Mouse (Mus musculus) adrenal gland, postnatal 25 days (tissue): ENCODE measurements at regions not wholly inside any gene's neighbourhood (a gene's known extent, or its start where the extent isn't known, plus 50 kb on each side); places are given as distances from the start of the nearest gene placed in this dataset.

Experiments used
- DNase-seq: peaks from one replicate; pipeline ENCODE4 v3.0.0; 2021; ENCODE audit warnings: mixed read lengths

DNA sequence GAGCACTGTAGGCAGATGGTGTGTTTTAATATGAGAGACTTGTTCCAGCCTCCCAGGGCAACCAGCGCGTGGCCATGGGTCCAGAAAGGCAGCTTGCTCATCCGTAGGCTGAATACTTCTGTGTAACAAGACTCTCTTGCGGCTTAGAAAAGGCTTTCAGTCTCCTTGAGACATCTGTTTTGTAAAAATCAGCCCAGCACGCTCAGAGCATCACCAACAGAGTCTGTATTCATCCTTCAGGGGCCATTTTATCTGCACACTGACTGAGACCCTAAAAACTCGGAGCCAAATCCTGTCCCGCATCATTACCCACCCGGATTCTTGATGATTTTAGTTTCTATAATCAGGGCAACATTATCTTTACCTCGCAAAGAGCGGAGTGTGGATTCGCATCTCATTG, 396.4 kb upstream of the Klf4 start:
- no peak for DNase-seq

DNA sequence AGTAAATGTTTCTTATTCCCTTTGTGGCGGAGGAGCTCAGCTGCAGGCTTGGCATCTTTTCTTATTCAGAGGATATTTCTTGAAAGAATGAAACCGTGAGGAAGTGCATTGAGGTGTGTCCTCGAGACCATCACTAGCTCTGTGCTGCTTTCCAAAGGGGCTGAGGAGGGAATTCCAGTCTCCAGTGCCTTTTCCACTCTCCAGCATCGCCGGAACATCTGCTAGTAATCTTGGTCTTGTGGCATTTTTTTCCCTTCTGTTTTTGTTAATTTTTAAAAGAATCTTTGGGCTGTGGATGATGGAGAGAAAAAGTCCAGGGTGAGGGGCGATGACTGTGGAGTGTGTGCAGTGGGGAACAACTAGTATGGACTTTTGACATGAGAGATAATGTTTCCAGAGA, 395.9 kb upstream of the Klf4 start:
- no peak for DNase-seq

DNA sequence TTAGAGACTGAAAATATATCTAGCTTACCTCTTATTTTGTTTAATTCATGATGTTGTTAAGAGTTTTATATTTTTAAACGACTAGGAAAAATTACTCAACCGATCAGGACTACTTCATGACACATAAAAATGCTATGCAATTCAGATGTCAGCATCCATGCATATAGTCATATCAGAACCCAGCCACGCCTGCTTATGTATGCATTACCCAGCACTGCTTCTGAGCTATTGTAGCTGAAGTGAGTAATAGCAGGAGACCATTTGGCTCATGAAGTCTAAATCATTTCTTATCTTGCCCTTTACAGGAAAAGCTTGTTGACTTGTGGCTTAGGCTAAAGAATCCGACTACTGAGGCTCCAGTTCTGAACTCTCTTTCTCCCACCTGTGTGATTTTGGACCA, 395.1 kb upstream of the Klf4 start:
- DNase-seq, result no peak

DNA sequence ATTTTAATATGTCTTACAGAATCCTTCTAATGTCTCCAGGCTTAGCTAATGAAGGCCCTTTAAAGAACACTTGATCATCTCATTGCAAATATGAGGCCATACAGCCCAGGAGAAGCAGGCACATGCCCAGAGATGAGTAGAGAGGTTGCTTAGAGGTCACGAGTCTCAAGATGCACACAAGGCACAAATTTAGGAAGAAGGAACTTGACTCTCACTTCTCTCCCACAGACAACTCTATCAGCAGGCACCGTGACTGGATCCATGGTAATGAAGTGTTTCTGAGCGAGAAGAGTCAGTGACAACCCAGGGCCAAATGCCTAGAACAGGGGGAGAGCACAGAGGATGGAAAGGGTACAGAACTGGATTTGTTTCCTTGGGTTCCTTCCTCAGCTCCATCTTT, 392.7 kb upstream of the Klf4 start:
- no peak for DNase-seq

DNA sequence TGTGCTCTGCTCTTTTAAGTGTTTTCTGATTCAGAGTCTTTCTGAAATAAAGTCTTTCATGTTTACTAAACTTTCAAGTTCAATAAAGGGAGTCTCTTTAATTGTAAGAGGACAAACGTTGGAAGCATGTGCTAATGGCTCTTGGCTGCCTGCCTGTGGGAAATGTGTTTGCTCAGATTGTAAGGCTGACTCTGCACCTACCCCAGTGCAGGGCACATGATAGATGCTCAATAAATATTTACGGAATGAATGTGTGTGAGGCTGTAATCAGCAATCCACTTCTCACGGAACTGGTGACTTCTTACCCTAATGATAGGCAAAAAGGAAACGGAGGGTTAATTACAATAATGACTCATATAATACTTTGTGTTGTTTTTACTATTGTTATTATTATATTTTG, 389.0 kb upstream of the Klf4 start:
- no peak for DNase-seq

DNA sequence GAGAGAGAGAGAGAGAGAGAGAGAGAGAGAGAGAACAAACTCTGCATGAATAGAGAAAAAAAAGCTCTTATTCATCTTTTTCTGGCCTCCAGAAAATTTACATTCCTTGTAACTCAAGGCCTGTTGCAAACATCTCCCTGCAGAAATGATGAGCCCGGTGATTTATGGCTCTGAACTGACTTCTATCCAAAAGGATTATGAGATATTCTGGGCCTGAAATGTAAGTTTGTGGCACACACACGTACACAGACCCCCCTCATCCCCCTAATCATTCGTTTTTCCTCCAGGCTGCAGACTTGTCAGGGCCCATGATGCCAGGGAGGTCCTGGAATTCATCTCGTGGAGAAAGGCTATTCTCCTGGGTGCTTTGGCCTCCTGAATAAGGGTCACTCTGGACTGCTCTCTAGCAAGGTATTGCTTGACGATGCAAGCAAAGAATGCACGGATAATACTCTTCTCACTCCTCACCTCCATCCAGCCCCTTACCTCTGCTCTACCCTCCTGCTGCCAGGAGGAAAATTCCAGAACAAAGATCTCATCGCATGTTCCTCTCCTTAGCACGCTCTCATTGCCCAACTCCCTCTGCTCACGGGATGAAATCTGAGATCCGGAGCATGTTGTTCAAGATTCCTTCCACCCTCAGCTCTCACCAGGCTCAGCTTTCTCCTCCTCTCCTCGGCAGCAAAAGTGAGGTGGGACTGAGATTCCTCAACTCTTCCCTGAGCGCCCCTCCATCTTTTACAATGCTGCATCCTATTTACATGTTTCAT, 362.0 kb upstream of the Klf4 start:
- DNase-seq, result no peak

DNA sequence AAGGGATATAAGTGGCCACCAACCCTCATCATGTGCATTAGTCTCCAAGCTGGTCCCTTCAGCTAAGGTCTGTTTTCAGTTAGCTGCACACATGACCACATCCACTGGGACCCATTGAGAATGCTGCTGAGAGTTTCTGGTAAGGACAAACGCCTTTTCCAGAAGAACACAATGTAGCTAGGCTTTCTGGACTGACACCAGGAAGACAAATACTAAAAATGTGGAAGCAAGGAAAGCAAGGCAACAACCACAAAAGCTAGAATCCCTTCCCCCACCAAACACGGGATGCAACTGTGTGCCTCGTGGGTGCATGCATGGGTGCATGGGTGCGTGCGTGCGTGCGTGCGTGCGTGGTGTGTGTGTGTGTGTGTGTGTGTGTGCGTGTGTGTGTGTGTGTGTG, 359.4 kb upstream of the Klf4 start:
- DNase-seq, result no peak

DNA sequence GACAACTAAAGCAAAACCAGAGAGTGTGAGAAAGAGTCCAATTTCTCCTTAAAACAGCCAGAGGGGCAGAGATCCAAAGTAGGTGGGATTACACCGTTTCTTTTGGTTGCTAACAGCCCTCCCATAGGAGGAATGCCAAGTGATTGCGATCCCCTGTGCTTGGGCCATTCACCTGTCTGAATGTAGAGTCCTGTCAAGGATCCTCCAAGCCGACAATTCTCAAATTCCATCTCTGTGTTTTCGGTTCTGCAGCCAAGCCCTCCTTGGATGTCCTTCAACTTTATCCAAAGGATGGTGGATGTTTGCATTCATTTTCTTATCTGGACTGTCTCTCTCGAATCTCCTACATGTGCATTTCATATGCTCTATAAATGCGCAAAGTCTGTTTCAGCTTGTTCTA, 355.3 kb upstream of the Klf4 start:
- no peak for DNase-seq

DNA sequence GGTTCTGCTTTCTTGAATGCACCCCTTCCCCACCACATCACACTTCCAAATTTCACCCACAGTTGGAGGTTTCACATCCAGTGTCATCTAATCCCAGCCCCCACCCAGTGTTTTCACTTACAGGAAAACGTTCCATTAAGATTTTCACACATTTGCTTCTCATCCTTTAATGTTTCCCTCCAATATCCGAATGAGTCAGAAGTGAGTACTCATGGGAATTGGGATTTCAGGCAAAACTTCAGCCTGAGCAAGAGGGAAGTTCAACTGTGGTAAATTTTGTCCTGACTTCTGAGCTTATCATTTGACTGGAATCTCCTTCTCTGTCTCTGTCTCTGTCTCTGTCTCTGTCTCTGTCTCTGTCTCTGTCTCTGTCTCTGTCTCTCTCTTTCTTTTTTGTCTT, 350.3 kb upstream of the Klf4 start:
- no peak for DNase-seq

DNA sequence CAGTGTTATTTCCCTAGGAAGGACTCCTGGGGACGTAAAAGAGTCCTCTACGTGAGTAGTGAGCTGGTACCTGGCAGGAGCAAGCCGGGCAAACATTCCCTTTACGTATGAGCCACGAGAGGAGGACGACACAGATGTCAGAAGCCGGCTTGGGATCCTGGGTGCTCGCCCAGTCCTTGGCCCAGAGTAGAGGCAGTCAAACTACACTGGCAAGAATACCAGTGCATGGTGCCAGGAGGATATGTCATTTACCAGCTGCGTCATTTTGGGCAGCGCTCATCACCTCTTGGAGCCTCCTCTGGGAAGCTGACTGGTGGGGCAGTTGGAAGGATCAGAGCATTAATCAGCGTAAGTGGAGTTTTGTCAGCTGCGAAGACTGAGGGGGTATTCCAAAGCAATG, 343.0 kb upstream of the Klf4 start:
- DNase-seq, result peak; percentile 56

DNA sequence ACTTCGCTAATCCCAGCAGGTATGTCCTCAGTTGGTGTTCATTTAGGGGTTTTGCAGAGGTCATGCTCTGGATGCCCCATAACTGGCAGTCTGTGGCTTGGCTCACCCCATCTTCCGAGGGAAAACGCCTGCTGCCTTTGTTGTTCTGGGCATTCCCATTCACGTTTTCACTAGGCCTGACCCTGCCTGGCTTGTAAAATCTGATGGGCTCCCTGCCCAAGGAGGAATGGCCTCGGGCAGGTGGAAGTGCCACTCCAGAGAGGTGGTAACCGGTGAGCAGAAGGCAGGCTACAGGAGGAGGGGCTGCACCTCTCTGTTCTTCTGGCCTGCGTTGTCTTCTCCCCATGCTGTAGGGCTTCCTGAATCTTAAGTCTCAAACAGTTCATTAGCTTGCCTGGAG, 342.6 kb upstream of the Klf4 start:
- no peak for DNase-seq

DNA sequence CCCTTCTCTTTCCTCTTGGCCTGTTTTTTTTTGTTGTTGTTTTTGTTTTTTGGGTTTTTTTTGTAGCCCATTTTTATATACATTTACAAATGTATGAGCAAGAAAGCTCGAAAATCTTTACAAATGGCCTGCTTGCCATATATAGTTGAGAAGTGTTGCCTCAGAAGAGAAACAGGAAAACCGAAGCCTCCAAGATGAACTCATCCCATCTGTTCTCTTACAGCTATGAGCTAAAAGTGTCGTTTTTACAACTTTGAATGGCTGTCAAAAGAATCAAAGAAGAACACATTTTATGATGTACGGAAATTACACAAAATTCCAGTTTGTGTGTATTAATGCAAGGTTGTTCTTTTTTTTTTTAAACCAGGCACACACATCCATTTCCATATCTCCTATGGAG, 342.0 kb upstream of the Klf4 start:
- no peak for DNase-seq

DNA sequence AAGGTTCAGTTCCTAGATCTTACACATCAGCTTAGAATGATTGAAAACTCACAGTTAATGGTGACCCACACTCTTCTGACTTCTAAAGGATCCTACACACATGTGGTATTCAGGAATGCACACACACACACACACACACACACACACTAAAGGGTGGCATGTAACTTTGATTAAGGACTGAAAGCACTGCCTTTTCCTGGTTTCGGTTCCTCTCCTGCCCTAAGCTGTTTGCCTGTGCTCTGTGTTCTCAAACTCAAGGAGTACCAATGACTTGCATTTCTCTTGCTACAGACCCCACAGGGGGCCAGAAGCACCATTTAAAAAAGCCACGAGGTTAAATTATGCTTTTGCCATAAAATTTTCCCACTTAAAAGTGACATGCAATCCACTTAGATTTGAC, 327.8 kb upstream of the Klf4 start:
- DNase-seq, result no peak

DNA sequence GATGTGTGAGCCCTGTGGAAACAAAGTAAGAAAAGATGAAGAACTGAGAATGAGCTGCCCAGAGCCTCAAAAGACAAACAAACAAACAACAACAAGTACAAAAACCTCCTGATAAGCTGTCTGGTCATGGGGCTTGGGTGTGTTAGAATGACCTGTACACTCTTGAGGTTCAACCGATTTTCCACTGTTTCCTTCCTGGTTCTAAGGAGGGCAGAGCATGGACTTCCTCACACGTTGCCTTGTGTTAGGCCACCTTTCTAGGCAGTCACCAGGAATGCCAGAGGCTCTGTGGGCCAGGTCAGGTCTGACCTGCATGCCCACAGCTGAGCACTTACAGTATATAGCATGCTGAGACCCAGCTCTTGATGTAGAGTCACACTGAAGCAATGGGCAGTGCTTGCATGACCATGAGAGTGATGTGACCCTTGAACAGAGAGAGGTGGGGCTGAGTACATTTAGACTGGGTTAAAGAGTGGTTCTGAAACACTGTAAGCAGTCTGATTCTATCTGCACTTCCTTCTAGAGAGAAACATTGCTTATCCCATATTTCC, 327.0 kb upstream of the Klf4 start:
- no peak for DNase-seq

DNA sequence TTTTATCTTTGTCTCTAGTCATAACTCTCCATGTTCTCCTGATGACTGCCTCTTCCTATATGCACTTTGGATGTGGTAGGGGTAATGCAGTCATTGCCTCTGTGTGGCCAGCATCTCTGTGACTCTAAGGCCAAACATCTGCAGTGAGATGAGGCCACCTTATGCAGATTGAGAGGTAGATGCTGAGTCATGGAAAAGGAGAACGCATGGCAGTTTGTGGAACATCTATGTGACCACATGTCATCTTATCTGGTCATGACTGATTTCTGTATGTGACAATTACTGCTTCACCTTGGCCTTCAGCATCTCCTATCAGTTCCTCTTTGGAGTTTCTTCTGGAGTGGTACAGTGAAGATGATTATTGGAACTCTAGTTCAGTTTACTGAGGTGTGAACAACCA, 319.2 kb upstream of the Klf4 start:
- no peak for DNase-seq

DNA sequence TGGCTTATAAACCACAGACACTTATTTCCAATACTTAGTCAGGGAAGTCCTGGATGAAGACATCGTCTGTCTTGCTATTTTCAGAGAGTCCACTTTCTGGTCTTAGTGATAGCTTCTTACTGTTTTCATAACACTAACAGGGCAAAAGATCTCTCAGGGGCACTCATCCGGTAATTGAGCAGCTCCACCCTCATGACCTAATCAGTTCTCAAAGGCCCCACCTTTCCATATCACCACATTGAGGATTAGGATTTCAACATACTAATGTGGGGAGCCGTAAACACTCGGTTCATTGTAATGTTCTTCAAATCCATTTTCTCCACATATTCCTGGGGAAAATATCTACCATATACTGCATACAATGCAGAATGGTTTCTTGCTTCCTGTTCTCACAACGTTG, 318.8 kb upstream of the Klf4 start:
- no peak for DNase-seq

DNA sequence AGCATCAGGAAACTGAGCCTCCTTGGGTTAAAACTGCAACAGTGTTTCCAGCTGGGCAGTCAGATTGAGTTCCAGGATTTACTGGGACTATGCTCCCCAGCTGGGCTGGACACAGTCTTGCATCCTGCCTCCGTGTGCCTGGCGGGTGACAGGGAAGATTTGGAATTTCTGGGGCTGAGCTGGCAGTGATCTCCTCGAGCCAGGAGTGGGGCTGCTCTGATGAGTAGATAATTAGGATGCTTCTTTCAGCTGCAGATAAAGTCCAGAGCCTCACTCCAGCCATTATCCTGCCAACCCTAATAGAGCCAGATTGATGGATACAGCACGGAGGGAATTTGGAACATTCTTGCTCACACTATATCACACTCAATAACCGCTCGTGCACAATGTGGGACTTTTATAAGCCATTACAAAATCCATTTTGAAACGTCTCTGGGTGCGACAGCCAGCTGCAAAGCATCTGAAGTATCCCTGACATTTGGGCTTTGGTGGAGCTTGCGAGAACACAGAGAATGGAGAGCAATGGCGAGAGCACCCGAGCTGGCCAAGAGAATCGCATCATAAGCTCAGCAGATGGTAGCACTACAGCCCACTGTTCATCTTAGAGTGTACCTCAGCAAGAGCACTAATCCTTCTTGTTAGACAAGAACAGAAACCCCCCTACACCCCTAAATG, 311.6 kb upstream of the Klf4 start:
- DNase-seq, result no peak

DNA sequence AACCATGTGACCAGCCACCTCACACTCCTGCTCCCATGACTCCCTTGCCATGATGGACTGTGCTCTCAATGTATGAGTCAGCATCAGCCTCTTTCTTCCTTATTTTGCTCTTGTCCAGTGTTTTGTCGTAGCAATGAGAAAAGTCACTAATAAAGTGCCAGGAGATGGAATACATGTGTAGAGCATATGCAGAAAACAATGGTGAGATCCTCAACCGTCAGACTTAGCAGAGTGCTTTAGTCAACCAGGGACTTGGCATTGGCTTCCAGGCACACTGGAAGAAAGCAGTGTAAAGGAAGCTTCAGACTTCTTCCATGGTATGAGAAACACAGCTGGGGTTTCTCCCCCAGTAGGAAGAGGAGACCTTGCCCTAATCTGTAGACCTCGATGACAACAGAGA, 306.3 kb upstream of the Klf4 start:
- DNase-seq, result no peak

DNA sequence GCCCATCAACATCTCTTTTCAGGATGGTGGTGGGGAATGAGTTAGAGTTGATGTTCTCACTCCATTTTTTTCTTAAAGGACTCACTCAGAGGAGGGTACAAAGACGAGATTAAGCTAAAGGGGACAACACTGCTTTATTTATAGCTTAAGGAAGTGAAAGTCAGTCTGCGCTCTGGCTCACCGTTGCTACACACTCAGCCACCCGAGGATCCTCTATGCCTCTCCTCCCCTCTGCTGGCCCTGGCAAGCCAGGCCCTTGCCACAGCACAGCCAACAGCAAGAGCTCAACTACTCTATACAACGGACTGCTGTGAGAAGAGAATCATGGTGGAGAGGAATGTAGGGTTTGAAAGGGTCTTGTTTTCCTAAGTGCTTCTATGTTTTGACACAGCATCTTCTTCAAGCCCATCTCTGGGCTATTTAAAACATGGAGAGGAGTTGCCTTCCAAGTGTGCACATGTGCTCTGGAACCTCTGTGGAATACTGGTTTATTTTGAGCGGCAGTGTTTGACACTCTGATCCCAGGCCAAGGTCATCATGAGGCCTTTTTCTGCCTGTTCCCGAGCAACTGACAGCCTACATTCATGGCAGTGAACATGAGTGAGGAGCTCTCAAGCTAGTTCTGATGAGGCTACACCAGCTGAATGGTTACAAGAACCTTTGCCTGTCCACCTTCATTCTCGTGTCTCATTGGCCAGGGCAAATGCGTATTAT, 291.9 kb upstream of the Klf4 start:
- no peak for DNase-seq

DNA sequence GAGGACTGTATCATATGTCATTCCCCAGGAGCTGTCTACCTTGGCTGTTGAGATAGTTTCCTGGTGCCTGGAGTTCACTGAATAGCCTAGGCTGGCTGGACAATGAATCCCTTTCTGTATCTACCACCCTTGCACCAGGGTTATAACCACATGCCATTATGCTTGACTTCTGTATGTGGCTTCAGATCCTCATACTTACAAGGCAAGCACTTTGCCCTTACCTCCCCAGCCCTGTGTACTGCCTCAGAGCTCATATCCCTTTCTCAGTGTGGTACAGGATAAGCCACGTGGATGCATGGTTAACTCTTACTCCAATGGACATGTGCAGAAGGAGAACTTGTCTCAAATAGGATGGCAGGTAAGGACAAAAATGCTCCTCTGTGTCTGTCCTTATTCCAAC, 291.3 kb upstream of the Klf4 start:
- no peak for DNase-seq

DNA sequence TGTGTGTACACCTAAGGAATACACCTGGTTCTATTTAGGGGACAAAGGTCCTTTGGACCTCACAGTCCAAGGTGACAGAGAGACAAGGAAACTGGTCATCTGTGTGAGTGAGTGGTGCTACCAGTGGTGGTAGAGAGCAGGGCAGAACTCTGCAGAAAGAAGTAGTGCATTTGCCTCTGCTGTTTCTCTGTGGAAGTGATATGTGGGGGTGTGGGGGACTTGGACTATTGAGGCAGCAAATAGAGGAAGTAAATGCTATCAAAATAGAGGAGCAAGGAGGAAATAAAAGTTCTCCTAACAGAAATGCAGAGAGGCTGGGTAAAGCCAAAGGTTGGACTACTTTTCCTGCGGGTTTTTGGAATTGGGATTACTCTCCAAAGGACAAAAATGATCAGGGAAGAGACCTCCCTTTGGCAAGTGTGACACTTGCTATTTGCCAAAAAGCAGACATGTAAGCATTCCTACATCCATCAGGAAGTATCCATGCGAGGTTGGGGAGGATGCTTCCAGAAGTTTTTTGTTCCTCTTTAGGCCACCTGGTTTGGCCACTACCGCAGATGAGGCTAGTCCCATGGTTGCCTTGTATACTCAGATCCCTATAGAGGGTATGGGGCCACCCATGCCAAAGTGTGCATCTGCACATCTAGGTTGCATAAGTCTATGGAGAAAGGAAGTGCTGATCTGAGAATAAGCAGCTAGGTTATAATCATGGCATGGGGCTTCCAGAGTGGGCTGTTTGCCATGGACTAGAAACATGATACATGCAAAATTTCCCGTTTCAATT, 285.0 kb upstream of the Klf4 start:
- DNase-seq, result no peak

DNA sequence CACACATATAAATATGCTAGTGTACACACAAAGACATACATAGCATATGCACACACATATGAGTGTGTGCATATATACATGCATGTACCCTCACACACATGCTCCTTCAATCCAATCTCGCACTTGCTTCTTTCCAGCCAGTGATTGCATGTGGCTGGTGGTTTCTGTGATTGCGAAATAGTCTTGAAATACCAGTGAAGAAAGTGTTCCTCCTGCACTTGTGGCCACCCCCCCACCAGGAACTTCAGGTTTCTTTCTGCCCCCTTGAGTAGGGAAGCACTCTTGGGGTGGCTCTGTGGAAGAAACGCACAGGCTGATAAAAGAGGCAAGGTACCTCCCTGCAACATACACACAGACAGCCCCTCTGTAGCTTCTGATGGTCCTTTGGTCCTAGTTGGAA, 283.6 kb upstream of the Klf4 start:
- DNase-seq, result no peak

DNA sequence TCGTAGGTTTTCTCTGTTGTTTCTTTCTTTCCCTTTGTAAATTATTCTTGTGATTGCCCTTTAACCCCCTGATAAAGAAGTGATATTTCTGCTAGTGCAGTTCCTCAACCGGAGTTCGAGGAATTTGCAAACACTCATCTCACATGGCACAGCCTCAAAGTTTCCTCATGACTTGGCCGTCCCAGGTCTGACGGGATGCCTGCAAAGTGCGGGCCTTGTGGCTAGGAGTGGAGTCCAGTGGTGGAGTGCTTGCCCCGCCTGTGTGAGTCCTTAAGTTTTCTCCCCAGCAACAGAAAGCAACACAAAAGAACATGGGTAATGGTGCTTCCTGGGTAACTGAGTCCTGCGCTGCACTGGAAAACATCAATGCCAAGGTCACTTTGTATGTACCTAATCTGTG, 280.6 kb upstream of the Klf4 start:
- no peak for DNase-seq
